Mouse (Mus musculus) left cerebral cortex, adult 9 months (tissue): ENCODE results near the gene Gm44790.
"Not testable (repeated sequence)": the region's sequence is repeated elsewhere in the genome, so short reads cannot be mapped to it uniquely, and the experiment has no call there.

ENCODE experiments used
- DNase-seq, 2 experiments: peaks; one replicate each; pipeline ENCODE4 v3.0.0; 2022; ENCODE audit warnings: low spot score in 2 of 2

The Gm44790 gene

GRCm38 (mm10) chr6:86426358-86426757 lies at the start of gene Gm44790:
Gene Gm44790, plus strand, starts transcription at chr6:86426658.
- no peak for DNase-seq

DNA sequence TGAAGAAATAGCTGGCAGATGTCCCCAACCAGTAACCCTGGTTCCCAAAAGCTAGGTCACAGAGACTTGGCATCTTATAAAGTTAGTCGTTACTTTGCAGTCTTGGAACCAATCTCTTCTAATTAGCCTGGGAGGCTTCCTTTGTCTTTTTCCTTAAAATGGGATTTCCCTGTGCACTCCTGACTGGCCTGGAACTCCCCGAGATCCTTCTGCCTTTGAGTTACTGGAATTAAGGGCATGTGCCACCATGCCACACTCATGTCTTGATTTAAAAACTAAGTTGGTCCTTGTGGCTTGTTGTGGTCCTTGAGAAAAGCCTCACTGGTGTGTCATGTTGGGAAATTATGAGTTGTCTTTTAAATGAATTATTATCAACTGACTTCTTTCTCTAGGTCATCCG lies 48.1 kb upstream of the Gm44790 start:
- DNase-seq: no peak

DNA sequence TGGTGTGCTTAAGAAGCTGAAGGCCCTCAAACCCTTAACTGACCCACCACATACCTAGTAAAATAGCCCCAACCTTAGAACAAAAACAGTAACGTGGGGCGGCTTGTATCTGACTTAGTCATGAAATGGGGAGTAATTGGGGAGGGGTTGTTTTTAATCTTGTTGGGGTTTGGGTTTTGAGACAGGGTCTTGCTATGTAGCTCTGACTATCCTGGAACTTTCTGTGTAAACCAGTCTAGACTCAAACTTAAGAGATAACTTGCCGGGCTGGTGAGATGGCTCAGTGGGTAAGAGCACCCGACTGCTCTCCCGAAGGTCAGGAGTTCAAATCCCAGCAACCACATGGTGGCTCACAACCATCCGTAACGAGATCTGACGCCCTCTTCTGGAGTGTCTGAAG lies 46.3 kb upstream of the Gm44790 start:
- not testable (repeated sequence) for DNase-seq

GRCm38 (mm10) chr6:86382551-86382950 lies 43.9 kb upstream of the Gm44790 start:
- DNase-seq: no peak

- DNase-seq: no peak
Measured at GRCm38 (mm10) chr6:86383370-86383769, 43.1 kb upstream of the Gm44790 start.

- no peak for DNase-seq
Measured at GRCm38 (mm10) chr6:86384692-86385091, 41.8 kb upstream of the Gm44790 start.

GRCm38 (mm10) chr6:86385362-86386104 lies 40.9 kb upstream of the Gm44790 start:
- no peak for DNase-seq

GRCm38 (mm10) chr6:86387313-86387712 lies 39.1 kb upstream of the Gm44790 start:
- DNase-seq: no peak

- DNase-seq: no peak
Measured at GRCm38 (mm10) chr6:86388461-86388860, 38.0 kb upstream of the Gm44790 start.

DNA sequence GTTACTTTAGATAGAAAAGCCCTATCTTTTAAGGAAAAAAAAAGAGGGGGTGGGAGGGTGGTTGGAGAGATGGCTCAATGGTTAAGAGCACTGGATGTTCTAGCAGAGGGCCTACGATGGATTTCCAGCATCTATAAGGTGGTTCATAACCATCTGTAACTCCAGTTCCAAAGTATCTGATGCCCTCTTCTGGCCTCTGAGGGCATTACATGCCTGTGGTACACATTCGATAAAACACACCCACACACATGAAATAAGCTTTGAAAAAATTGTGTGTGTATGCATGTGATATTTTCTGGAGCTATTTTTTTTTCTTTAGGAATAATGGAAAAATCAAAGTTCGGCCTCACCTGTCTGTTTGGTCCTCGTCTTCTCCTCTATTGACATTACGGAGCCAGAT lies 35.1 kb upstream of the Gm44790 start:
- DNase-seq: no peak

DNA sequence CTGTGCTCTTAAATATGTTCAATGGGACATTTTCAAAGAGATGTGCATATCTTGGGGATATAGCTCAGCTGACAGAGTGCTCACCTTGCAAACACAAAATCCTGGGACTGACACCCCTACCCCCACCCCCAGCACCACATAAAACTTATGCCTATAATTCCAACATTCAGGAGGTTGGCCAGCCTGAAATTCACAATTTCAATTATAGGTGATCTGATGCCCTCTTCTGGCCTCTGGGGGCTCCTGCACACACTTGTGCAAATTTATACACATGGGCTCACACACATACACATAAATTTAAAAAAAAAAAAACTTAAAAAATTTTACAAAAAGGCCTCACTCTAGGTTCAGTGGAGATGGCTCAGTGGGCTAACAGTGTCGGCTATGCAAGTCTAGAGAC lies 33.3 kb upstream of the Gm44790 start:
- no peak for DNase-seq

DNA sequence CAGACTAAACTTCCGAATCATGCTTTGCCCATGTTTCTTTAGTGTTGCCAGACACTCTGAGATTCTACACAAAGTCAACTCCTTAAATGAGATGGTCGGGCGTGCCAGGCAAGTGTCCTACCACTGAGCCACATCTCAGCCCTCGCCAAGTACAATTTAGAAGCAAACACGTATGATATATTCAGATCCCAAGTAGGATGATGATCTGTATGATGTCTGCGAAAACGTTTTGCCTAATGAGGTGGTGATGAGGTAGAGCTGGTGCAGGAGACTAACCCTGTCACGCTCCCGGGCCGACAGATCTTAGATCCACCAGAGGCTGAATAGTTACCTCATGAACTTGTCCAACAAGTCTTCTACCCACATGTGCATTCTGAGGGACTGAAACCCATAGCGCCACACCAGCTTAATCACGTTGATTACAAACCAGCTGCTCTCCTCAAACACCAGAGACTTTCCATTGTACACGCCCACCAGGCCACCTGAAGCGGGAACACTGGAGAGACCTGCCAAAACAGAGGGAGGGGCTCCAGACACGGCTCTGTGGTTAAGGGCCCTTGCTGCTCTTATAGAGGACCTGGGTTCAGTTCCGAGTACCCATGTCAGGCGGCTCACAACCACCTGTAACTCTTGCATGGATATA lies 32.3 kb upstream of the Gm44790 start:
- no peak for DNase-seq

DNA sequence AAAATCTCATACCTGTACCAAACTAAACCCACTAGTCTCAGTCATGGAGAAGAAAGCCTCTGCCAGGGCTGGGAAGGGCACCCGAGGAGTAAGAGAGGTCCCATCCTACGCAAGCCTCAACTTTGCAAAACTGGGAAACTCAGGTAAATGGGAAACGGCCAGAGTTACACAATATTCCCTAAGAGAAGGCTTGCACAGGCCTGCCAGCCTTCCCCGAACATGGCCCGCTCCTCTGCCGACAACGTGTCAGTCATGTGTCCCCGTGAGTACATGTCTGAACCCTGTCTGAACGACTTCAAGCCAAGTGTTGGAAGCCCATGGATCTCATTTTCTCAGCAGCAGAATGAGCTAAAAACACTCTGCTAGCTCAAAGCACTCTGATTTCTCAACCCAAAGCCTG lies 31.4 kb upstream of the Gm44790 start:
- no peak for DNase-seq

- no peak for DNase-seq
Measured at GRCm38 (mm10) chr6:86395969-86396368, 30.5 kb upstream of the Gm44790 start.

DNA sequence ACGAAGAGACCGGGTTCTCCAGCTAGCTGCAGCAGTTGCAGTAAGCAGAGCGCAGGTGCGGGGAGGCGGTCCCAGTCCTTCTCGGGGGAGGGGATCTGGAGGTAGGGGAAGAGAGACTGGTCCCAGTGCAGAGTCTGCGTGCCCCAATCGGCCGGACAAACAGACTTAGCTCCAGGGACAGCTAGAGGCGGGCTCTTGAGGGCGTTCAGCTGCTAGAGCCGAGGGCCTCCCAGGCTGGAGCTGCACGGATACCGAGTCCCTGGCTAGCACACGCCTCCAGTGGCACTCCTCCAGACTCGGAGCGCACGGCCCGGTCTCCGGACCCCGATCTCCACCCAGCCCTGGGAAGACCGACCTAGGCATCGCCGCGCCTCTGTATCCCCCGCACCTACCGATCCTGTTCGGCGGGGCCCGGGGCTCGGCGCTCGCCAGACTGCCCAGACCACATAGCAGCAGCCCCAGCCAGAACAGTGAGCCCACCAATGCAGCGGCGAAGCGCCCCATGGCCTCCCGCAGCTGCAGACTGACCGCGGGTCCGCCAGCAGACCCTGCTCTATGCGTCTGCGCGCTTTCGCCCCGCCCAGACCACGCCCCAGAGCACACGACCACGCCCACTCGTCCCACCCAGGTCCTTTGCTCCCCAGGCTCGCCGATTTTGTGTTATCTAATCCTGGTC lies 29.7 kb upstream of the Gm44790 start, which contains the start of gene Pcyox1:
Gene Pcyox1, minus strand, starts transcription at position 574 of the 676 bp plus-strand sequence.
- DNase-seq: peak; percentile 59 to 87

GRCm38 (mm10) chr6:86397257-86397980 lies 29.0 kb upstream of the Gm44790 start:
- no peak for DNase-seq

GRCm38 (mm10) chr6:86398986-86399385 lies 27.5 kb upstream of the Gm44790 start:
- DNase-seq: no peak

GRCm38 (mm10) chr6:86399995-86400394 lies 26.5 kb upstream of the Gm44790 start:
- no peak for DNase-seq

- DNase-seq: peak; percentile 37 to 70
Measured at GRCm38 (mm10) chr6:86400972-86401371, 25.5 kb upstream of the Gm44790 start.

- no peak for DNase-seq
Measured at GRCm38 (mm10) chr6:86402681-86403607, 23.5 kb upstream of the Gm44790 start.

DNA sequence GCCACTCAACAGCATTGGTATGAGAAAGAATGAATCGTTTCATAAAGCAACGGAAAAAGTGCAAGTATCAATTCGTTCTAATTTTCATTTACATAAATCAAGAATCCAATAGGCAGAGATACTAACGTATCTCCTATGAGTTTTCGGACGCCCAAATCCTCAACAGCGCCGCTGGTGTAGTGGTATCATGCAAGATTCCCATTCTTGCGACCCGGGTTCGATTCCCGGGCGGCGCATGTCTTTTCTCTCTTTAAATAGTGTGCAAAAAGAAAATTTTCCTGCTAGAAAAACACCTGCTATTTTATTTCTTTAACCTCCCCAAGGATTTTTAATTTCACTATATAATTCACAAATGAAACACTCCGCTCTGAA lies 22.7 kb upstream of the Gm44790 start:
- DNase-seq: peak in 1 of 2 experiments; percentile 97
